Mouse (Mus musculus) limb, embryonic 11.5 days (tissue): ENCODE measurements around the gene Psmg4. TPM values are rescaled to one million over a fixed set of nuclear protein-coding genes. Genes with fewer than 3 reads are reported as not detected.
A peak's percentile ranks its signal among the peaks of the same experiment; 100 is the strongest.

Experiments
- ATAC-seq: fragments of 200-750 bp; cut with Nextera tagmentation; 2 replicates; pipeline ENCODE4 v1.8.0; 2017; ENCODE audit warnings: low read depth; ENCODE audit not compliant: insufficient number of reproducible peaks, low FRiP score, low TSS enrichment
- DNase-seq: peaks from one replicate; pipeline ENCODE4 v3.0.0-alpha.2; 2015; ENCODE audit warnings: low spot score
- H3K27ac ChIP-seq: fragments of 300-500 bp; sonication (generic); replicated peaks from 2 replicates; pipeline ENCODE4 v1.5.1; 2014; ENCODE audit warnings: low read depth, mild to moderate bottlenecking, low read length
- H3K27me3 ChIP-seq: fragments of 300-500 bp; sonication (generic); 2 replicates; pipeline ENCODE4 v1.6.1; 2014; ENCODE audit warnings: mild to moderate bottlenecking, low read length, mixed read lengths; ENCODE audit not compliant: control insufficient read depth, insufficient read depth
- H3K36me3 ChIP-seq: fragments of 300-500 bp; sonication (generic); 2 replicates; pipeline ENCODE4 v1.6.1; 2014; ENCODE audit warnings: mild to moderate bottlenecking, low read length, moderate library complexity, mixed read lengths; ENCODE audit not compliant: control insufficient read depth, insufficient read depth
- H3K4me1 ChIP-seq: fragments of 300-500 bp; sonication (generic); 2 replicates; pipeline ENCODE4 v1.6.1; 2014; ENCODE audit warnings: low read length, mixed read lengths; ENCODE audit not compliant: control insufficient read depth, insufficient read depth
- H3K4me2 ChIP-seq: fragments of 300-500 bp; sonication (generic); 2 replicates; pipeline ENCODE4 v1.6.1; 2014; ENCODE audit warnings: low read depth, mild to moderate bottlenecking, moderate library complexity; ENCODE audit not compliant: severe bottlenecking
- H3K4me3 ChIP-seq: fragments of 300-500 bp; sonication (generic); 2 replicates; pipeline ENCODE4 v1.5.1; 2014; ENCODE audit warnings: low read depth, low read length
- H3K9ac ChIP-seq: fragments of 300-500 bp; sonication (generic); 2 replicates; pipeline ENCODE4 v1.6.1; 2014; ENCODE audit warnings: mild to moderate bottlenecking, low read length
- H3K9me3 ChIP-seq: fragments of 300-500 bp; sonication (generic); 2 replicates; pipeline ENCODE4 v1.6.1; 2016; ENCODE audit warnings: low read length; ENCODE audit not compliant: control insufficient read depth
- WGBS: fragments of 180-500 bp; shearing (Covaris S2); extraction: QIAGEN DNeasy Blood & Tissue Kit; methylation state at CpG from one replicate; pipeline ENCODE4 v1.1.7; 2014; 5-methylcytosine and 5-hydroxymethylcytosine counted together
- polyA plus RNA-seq: library from polyadenylated mRNA; unstranded; fragments of >200 nt; fragmentation: Nextera tagmentation; extraction: Ambion mirVana; gene quantifications from 2 replicates; pipeline ENCODE4 v1.2.1, GENCODE M21; 2014

The Psmg4 gene
- polyA plus RNA-seq, 1 experiment from 2014 or later, result 88.2 TPM

GRCm38 (mm10) chr13:34150271-34151027, 12.3 kb upstream of the Psmg4 start:
- no peaks in the 10 kb centered on the region for H3K27me3 ChIP-seq
- peak; percentile 52 for DNase-seq
- H3K36me3 ChIP-seq, result no peaks in the 10 kb centered on the region
- peaks cover 3% of the 10 kb centered on the region for H3K4me1 ChIP-seq
- no peak overlapping the region for H3K27ac ChIP-seq
- H3K9ac ChIP-seq, result no peak overlapping the region
- peak overlapping the region; percentile 28; the same call in 1 of the 2 replicates for H3K4me2 ChIP-seq
- ATAC-seq, result no peak
- 12% methylated on average over 19 of the region's 19 CpGs for WGBS
- no peak overlapping the region for H3K4me3 ChIP-seq
- no peaks in the 10 kb centered on the region for H3K9me3 ChIP-seq

- 85% methylated on average over 1 of the region's 1 CpGs for WGBS
- H3K27me3 ChIP-seq, result no peaks in the 10 kb centered on the region
- peaks cover 3% of the 10 kb centered on the region for H3K4me1 ChIP-seq
Observed at GRCm38 (mm10) chr13:34151425-34151824, 11.3 kb upstream of the Psmg4 start.

GRCm38 (mm10) chr13:34152695-34153094, 10.1 kb upstream of the Psmg4 start:
- Histone ChIP-seq H3K4me1 (peaks cover 3% of the 10 kb centered on the region), H3K27ac (no peak overlapping the region), H3K4me3 (no peak overlapping the region), H3K4me2 (no peak overlapping the region), H3K36me3 (no peaks in the 10 kb centered on the region), H3K9ac (no peak overlapping the region), H3K9me3 (no peaks in the 10 kb centered on the region), H3K27me3 (no peaks in the 10 kb centered on the region)
- DNase-seq (no peak), ATAC-seq (no peak)
- WGBS, result 56% methylated on average over 7 of the region's 7 CpGs

More at GRCm38 (mm10) chr13:34151425-34151824, 11.3 kb upstream of the Psmg4 start:
- ATAC-seq (no peak), DNase-seq (no peak)
- H3K36me3 ChIP-seq, result no peaks in the 10 kb centered on the region
- no peak overlapping the region for H3K4me2 ChIP-seq
- no peak overlapping the region for H3K9ac ChIP-seq
- H3K27ac ChIP-seq, result no peak overlapping the region
- H3K9me3 ChIP-seq, result no peaks in the 10 kb centered on the region
- no peak overlapping the region for H3K4me3 ChIP-seq

GRCm38 (mm10) chr13:34153254-34154011, 9.3 kb upstream of the Psmg4 start:
- 87% methylated on average over 4 of the region's 5 CpGs for WGBS
- Histone ChIP-seq H3K27ac (no peak overlapping the region), H3K4me2 (no peak overlapping the region), H3K9ac (no peak overlapping the region), H3K4me1 (peaks cover 3% of the 10 kb centered on the region), H3K9me3 (no peaks in the 10 kb centered on the region), H3K4me3 (no peak overlapping the region), H3K27me3 (no peaks in the 10 kb centered on the region), H3K36me3 (no peaks in the 10 kb centered on the region)
- ATAC-seq (no peak), DNase-seq (no peak)

- Histone ChIP-seq H3K4me3 (no peak overlapping the region), H3K36me3 (no peaks in the 10 kb centered on the region), H3K27ac (no peak overlapping the region), H3K4me2 (no peak overlapping the region), H3K27me3 (no peaks in the 10 kb centered on the region), H3K9ac (no peak overlapping the region), H3K9me3 (no peaks in the 10 kb centered on the region), H3K4me1 (peaks cover 3% of the 10 kb centered on the region)
- WGBS, result 58% methylated on average over 13 of the region's 13 CpGs
- ATAC-seq, result no peak
- DNase-seq, result peak; percentile 67
Observed at GRCm38 (mm10) chr13:34154217-34154930, 8.4 kb upstream of the Psmg4 start.

- Histone ChIP-seq H3K36me3 (no peaks in the 10 kb centered on the region), H3K4me1 (peaks cover 3% of the 10 kb centered on the region), H3K9ac (no peak overlapping the region), H3K27ac (no peak overlapping the region), H3K4me2 (no peak overlapping the region), H3K4me3 (no peak overlapping the region), H3K27me3 (no peaks in the 10 kb centered on the region), H3K9me3 (no peaks in the 10 kb centered on the region)
- ATAC-seq (no peak), DNase-seq (peak; percentile 79)
- 40% methylated on average over 3 of the region's 3 CpGs for WGBS
Observed at GRCm38 (mm10) chr13:34154931-34155272, 7.9 kb upstream of the Psmg4 start.

- Histone ChIP-seq H3K27ac (no peak overlapping the region), H3K4me2 (no peak overlapping the region), H3K27me3 (no peaks in the 10 kb centered on the region), H3K9me3 (no peaks in the 10 kb centered on the region), H3K36me3 (no peaks in the 10 kb centered on the region), H3K4me3 (no peak overlapping the region), H3K9ac (no peak overlapping the region), H3K4me1 (no peaks in the 10 kb centered on the region)
- DNase-seq (no peak), ATAC-seq (no peak)
- WGBS, result 64% methylated on average over 8 of the region's 8 CpGs
Observed at GRCm38 (mm10) chr13:34156133-34156839, 6.5 kb upstream of the Psmg4 start.

- Histone ChIP-seq H3K27ac (no peak overlapping the region), H3K4me3 (no peak overlapping the region), H3K9me3 (no peaks in the 10 kb centered on the region), H3K9ac (no peak overlapping the region), H3K36me3 (no peaks in the 10 kb centered on the region), H3K27me3 (no peaks in the 10 kb centered on the region), H3K4me1 (no peaks in the 10 kb centered on the region), H3K4me2 (no peak overlapping the region)
- no peak for ATAC-seq
- no peak for DNase-seq
- 76% methylated on average over 2 of the region's 2 CpGs for WGBS
Observed at GRCm38 (mm10) chr13:34156840-34157185, 6.0 kb upstream of the Psmg4 start.
